Mouse (Mus musculus) adrenal gland, adult (tissue): Measurements from ENCODE around the gene Syndig1.

Source experiments
- DNase-seq, 2 experiments: peaks; one replicate each; pipeline ENCODE4 v3.0.0; 2022 to 2023; ENCODE audit warnings: low spot score in 1 of 2; ENCODE audit not compliant: inconsistent age in 2 of 2

Syndig1 gene

GRCm38 (mm10) chr2:149872496-149872895, 43.5 kb downstream of the Syndig1 start:
- DNase-seq: no peak

GRCm38 (mm10) chr2:149873346-149873745, 44.3 kb downstream of the Syndig1 start:
- no peak for DNase-seq

- DNase-seq: no peak
Observed at GRCm38 (mm10) chr2:149877954-149878353, 48.9 kb downstream of the Syndig1 start.

- peak in 1 of 2 experiments; percentile 22 for DNase-seq
Observed at GRCm38 (mm10) chr2:149887634-149888033, 58.6 kb downstream of the Syndig1 start.

- no peak for DNase-seq
Observed at GRCm38 (mm10) chr2:149891647-149892046, 62.6 kb downstream of the Syndig1 start.

- no peak for DNase-seq
Observed at GRCm38 (mm10) chr2:149896337-149896736, 67.3 kb downstream of the Syndig1 start.

GRCm38 (mm10) chr2:149899615-149900014, 70.6 kb downstream of the Syndig1 start:
- DNase-seq: no peak

- DNase-seq: no peak
Observed at GRCm38 (mm10) chr2:149900606-149901005, 71.6 kb downstream of the Syndig1 start.

- DNase-seq: no peak
Observed at GRCm38 (mm10) chr2:149904405-149904804, 75.4 kb downstream of the Syndig1 start.

GRCm38 (mm10) chr2:149906694-149907093, 77.7 kb downstream of the Syndig1 start:
- no peak for DNase-seq

GRCm38 (mm10) chr2:149917162-149917561, 88.2 kb downstream of the Syndig1 start:
- DNase-seq: peak; percentile 18 to 50

- DNase-seq: no peak
Observed at GRCm38 (mm10) chr2:149923561-149923960, 94.5 kb downstream of the Syndig1 start.

GRCm38 (mm10) chr2:149925911-149926310, 96.9 kb downstream of the Syndig1 start:
- no peak for DNase-seq

- DNase-seq: no peak
Observed at GRCm38 (mm10) chr2:149927001-149927400, 98.0 kb downstream of the Syndig1 start.

- DNase-seq: no peak
Observed at GRCm38 (mm10) chr2:149927481-149927880, 98.5 kb downstream of the Syndig1 start.

GRCm38 (mm10) chr2:149929986-149930385, 101.0 kb downstream of the Syndig1 start:
- DNase-seq: no peak

- DNase-seq: peak; percentile 33 to 69
Observed at GRCm38 (mm10) chr2:149931111-149931510, 102.1 kb downstream of the Syndig1 start.

- DNase-seq: peak; percentile 68 to 88
Observed at GRCm38 (mm10) chr2:149932095-149932494, 103.1 kb downstream of the Syndig1 start.

- DNase-seq: peak; percentile 23 to 55
Observed at GRCm38 (mm10) chr2:149933247-149933898, 104.4 kb downstream of the Syndig1 start.

GRCm38 (mm10) chr2:149934139-149934538, 105.1 kb downstream of the Syndig1 start:
- no peak for DNase-seq

- DNase-seq: peak; percentile 52 to 53
Observed at GRCm38 (mm10) chr2:149938829-149939228, 109.8 kb downstream of the Syndig1 start.

- DNase-seq: no peak
Observed at GRCm38 (mm10) chr2:149939586-149939985, 110.6 kb downstream of the Syndig1 start.

- no peak for DNase-seq
Observed at GRCm38 (mm10) chr2:149950641-149951040, 121.6 kb downstream of the Syndig1 start.
